Mouse (Mus musculus) thymus, postnatal 36 days (tissue): ENCODE results near the gene Galc.
A peak's percentile ranks its signal among the peaks of the same experiment; 100 is the strongest.

Experiments used
- DNase-seq, 2 experiments: peaks; one replicate each; pipeline ENCODE4 v3.0.0; 2022; ENCODE audit warnings: mixed read lengths in 2 of 2

Gene Galc

GRCm38 (mm10) chr12:98258845-98259517 is at the start of gene Galc:
Galc (minus strand) TSS chr12:98259459.
- DNase-seq = peak; percentile 86 to 87

- no peak for DNase-seq
Measured at GRCm38 (mm10) chr12:98307179-98307915, 48.1 kb upstream of the Galc start.

- no peak for DNase-seq
Measured at GRCm38 (mm10) chr12:98303013-98303412, 43.8 kb upstream of the Galc start.

GRCm38 (mm10) chr12:98301980-98302379 is 42.7 kb upstream of the Galc start:
- DNase-seq = no peak

GRCm38 (mm10) chr12:98294241-98294640 is 35.0 kb upstream of the Galc start:
- no peak for DNase-seq

- DNase-seq = no peak
Measured at GRCm38 (mm10) chr12:98292278-98292677, 33.0 kb upstream of the Galc start.

- DNase-seq = no peak
Measured at GRCm38 (mm10) chr12:98290475-98290874, 31.2 kb upstream of the Galc start.

- no peak for DNase-seq
Measured at GRCm38 (mm10) chr12:98284477-98284876, 25.2 kb upstream of the Galc start.

GRCm38 (mm10) chr12:98283487-98283860 is 24.2 kb upstream of the Galc start:
- DNase-seq = no peak

- DNase-seq = no peak
Measured at GRCm38 (mm10) chr12:98282776-98283486, 23.7 kb upstream of the Galc start.

GRCm38 (mm10) chr12:98280996-98281395 is 21.7 kb upstream of the Galc start:
- DNase-seq = no peak

- DNase-seq = peak; percentile 47 to 55
Measured at GRCm38 (mm10) chr12:98280530-98280929, 21.3 kb upstream of the Galc start.

- no peak for DNase-seq
Measured at GRCm38 (mm10) chr12:98272433-98272832, 13.2 kb upstream of the Galc start.

GRCm38 (mm10) chr12:98270810-98271566 is 11.7 kb upstream of the Galc start:
- DNase-seq = no peak

- DNase-seq = peak; percentile 46 to 74
Measured at GRCm38 (mm10) chr12:98269791-98270745, 10.8 kb upstream of the Galc start.

GRCm38 (mm10) chr12:98268441-98269369 is 9.4 kb upstream of the Galc start, which contains the start of gene Gpr65:
Gpr65 (plus strand) TSS chr12:98268635.
- DNase-seq = peak in 1 of 2 experiments; percentile 18

- DNase-seq = no peak
Measured at GRCm38 (mm10) chr12:98265697-98266096, 6.4 kb upstream of the Galc start.

- DNase-seq = no peak
Measured at GRCm38 (mm10) chr12:98259518-98259852, 226 bp upstream of the Galc start.

- no peak for DNase-seq
Measured at GRCm38 (mm10) chr12:98258371-98258844, 851 bp downstream of the Galc start.

- DNase-seq = no peak
Measured at GRCm38 (mm10) chr12:98255373-98255995, 3.8 kb downstream of the Galc start.
